Mouse (Mus musculus) adrenal gland, postnatal 10 days (tissue): ENCODE results near the gene Recql. TPM values are rescaled to one million over a fixed set of nuclear protein-coding genes. Genes with fewer than 3 reads are reported as not detected.
A peak's percentile ranks its signal among the peaks of the same experiment; 100 is the strongest.
"Not testable (repeated sequence)": the region's sequence is repeated elsewhere in the genome, so short reads cannot be mapped to it uniquely, and the experiment has no call there.

ENCODE experiments used
- DNase-seq: peaks from one replicate; pipeline ENCODE4 v3.0.0; 2021; ENCODE audit warnings: mixed read lengths
- total RNA-seq, 2 experiments: library from RNA; stranded (reverse); gene quantifications; 2 replicates each; pipeline ENCODE4 v1.2.3; 2021

Gene Recql
- total RNA-seq, 2 experiments from 2014 or later: 13.9 to 17.8 TPM

DNA sequence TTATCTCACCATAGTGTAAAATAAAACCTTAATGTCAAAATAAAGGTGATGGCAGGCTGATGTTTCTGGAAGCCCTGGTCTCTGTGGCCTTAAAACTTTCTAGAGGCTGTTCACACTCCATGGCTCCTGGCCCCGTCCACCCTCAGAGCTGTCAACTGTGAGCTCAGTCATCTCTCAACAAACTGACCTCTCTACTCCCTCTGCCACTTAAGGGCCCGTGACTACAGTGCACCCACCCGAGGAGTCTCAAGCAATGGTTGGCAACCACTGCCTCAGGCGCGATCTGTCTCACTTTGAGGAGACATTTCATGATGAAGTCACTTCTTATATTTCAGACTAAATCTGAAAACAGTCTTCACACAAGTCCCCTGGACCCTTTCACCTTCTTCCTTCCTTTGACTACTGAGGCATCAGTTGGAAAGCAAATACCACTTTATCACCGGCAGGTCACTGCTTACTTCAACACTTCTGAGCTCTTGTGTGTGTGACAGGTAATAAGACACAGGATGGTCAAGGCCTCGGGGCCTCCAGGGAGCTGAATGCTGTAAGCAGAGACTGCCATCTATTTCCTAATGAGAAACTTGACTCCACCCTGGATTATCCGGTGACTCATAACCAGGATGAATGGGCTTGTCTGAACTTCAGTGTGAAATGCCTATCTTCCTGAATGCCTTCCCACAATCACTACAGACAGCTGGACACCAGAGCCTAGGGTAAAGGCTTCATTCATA is 21.0 kb downstream of the Recql start:
- no peak for DNase-seq

- peak; percentile 24 for DNase-seq
These were observed 23.8 kb downstream of the Recql start for GRCm38 (mm10) chr6:142363019-142363576.

- no peak for DNase-seq
These were observed 24.9 kb downstream of the Recql start for GRCm38 (mm10) chr6:142362036-142362435.

GRCm38 (mm10) chr6:142357106-142357505 is 29.8 kb downstream of the Recql start:
- DNase-seq: no peak

DNA sequence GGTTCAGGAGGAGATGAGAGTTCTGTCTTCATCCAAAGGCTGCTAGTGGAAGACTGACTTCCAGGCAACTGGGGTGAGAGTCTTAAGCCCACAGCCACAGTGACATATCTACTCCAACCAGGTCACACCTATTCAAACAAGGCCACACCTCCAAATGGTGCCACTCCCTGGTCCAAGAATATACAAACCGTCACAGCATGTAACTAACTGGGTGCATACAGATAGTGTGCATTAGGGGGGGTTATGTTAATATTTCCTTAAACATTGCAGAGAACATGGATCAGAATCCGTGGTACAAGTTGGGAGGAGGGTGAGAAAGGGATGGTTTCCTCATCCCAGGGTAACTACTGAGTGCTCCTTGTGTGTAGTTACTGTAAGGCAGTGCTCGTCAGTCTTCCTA is 34.8 kb downstream of the Recql start:
- DNase-seq: not testable (repeated sequence)

- no peak for DNase-seq
These were observed 39.2 kb downstream of the Recql start for GRCm38 (mm10) chr6:142347431-142348385.

DNA sequence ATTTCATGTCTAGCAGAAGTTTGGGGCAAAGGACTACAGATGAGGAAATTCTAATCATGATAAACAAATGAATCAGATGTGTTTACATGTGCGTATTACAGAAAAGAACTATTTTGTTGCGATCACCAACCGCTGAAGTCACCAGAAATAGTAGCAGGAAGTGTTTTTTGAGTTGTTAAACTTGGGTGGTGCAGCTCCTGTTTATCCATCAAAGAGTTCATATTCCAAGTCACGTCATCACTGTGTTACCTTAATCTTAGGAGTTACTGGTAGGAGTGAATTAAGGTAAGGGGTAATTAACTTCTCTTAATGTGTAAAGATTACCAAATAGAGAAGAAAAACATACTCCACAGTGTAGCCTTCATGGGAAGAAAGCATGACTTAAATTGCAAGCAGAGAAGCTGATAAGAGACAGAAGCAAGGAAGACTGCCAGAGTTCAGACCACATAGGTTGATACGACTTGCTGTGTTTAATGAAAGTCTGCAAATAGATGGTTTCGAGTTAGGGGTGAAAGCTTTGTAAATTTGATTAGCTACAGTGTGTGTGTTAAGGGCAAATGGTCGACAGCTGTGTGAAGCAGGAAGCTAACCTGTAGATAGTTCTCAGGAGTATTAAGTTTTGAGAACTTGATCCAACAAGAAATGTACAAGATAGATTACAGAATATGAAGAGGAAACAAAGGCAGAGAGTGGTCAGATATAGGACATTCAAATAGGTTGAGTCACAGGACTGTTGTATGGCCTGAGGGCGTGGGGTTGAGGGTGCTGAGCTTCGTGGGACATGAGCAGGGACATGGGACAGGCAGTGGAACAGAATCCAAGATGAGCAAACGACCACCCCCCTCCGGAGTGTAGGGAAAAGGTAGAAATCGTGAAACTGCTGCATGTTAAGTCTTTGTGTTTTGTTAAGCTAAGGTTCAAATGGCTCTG is 40.4 kb downstream of the Recql start:
- no peak for DNase-seq

- peak; percentile 85 for DNase-seq
These were observed 41.3 kb downstream of the Recql start, which contains the start of gene Pyroxd1 for GRCm38 (mm10) chr6:142345440-142346038. TSS of gene Pyroxd1 (plus strand) at chr6:142345654.

DNA sequence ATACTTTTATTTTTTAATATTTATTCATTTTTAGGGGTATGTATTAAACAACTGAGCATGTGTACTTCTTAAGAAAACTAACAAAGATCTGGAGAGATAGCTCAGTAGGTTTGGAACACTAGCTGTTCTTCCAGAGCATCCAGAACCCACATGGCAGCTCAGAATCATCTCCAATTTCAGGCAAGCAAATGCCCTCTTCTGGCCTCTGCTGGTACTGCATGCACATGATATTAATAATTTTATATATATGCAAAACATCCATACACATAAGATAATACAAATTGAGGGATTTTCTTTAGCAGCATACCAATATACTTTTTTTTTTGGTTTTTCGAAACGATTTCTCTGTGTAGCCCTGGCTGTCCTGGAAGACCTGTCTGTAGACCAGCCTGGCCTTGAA is 43.3 kb downstream of the Recql start:
- DNase-seq: peak; percentile 49

DNA sequence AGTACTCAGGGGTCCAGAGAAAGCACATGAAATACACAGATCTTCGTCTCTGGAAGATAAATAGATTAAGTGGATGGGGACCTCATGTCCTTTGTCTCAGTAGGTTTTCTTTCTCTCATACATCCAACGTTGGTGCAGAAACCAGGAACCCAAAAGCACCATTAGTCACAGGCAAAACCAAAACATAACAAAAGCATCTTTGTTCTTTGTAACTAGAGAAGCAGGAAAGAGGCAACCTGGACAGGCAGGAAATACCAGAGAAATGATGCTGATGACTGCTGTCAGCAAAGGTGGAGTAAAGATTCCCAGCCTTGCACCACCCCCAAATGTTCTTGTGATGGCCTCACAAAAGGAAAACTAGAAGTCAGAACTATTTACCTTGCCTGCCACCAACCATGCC is 47.3 kb downstream of the Recql start:
- DNase-seq: no peak

DNA sequence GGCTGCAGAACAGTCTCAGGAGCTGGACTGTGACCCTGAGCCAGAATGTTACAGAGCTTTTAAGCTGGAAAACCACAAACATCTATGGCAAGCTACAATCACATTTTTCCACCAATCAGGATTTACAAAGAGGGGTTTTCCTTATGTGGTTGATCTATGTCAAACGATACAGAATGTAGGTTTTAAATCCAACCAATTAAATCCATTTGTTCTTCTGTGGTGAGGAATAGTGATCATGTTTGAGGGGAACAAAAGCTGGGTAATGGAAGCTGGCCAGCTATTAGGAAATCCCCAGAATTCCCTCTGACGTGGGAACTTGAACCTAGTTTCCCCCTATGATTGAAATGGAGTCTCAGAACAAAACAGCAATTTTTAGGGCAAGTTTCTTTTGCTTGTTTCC is 47.9 kb downstream of the Recql start:
- DNase-seq: no peak

DNA sequence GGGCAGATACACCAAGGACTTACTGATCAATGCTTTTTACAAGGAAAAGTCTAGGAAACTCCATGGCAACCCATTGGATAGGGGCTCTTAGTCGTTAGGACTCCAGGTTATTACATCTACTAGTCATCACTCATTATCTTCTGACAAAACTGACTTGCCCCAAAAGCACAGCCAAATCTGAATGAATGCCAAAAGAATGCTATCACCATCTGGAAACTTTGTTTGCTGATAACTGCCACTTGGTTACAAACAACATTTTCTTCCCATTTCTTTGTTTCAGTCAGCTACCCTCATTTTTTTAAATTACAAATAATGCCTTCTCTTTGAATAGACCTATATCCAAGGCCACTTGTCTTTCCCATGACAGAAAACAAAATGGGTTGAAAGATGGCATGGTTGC is 57.7 kb downstream of the Recql start:
- DNase-seq: no peak

DNA sequence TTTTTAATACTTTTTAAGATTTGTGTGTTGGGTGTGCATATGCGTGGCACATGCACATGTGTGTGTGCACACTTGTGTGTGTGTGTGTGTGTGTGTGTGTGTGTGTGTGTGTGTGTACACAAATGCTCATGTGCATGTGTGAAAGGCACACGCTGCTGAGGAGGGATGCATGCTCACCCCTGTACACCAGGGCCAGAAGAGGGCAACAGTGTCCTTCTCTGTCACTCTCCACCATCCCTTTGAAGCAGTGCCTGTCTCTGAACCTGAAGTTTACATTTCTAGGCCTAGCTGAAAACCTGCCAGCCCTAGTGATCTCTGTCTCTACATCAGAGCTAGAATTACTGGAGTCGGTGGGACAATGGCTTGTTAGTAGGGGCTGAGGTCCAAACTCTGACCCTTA is 60.3 kb downstream of the Recql start:
- no peak for DNase-seq

DNA sequence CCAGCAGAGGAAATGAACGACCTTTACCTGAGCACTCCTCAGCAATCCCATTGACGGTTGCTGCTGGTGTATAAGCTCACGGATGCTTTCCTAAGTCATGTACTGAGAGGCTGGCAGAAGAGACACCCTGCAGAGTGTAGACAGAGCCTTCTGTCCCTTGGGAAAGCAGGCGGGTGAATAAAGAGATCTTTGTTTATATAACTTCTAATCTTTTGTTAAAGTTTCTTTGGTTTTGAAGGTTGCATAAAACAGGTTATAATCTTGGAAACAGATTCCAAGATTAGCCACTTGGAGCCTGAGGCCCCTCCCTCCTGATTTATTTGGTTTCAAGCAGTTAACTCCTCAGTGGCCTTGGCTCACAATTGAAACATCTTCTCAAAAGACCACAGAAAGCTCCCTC is 64.0 kb downstream of the Recql start, which contains the start of gene Slco1a5:
Gene Slco1a5, minus strand, starts transcription at position 101 of the 400 bp plus-strand sequence.
- DNase-seq: no peak

GRCm38 (mm10) chr6:142317106-142317505 is 69.8 kb downstream of the Recql start:
- DNase-seq: no peak

DNA sequence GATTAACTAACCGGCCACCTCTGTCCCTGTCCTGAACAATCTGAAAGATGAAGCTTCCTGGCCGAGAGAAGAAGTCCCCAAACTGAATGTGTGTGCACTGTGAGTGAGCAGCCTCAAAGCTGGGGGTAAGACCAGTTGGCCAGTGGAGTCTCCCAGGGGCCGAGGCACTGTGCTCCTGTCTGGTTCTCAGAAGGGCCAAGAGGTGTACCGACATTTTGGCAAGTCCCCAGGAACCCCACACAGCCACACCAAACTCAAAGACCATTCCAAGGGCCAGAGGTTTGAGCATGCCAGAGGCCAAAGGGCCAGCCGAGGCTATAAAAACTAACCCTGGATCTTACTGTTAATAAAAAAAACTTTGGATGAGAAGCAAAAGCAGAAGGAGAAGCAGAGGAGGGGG is 72.6 kb downstream of the Recql start:
- no peak for DNase-seq

DNA sequence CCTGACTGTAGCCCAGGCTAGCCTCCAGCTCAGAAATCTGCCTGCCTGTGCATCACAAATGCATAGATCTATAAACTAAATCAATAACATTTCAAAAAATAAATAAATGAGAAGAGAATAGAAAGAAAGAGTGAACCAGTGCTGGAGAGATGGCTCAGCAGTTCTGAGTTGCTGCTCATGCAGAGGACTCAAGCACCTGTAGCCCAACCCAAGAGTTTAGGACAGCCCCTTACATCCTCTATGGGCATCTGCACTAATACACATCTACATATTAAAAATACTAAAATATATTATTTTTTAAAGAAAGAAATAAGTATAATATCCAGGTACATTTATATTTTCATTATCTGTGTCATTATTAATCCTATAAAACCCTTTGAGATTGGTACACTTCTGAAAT is 81.8 kb downstream of the Recql start:
- no peak for DNase-seq
